Mouse (Mus musculus) embryonic fibroblast, embryonic 13.5 days (primary cell): ENCODE results near the gene Abraxas2. TPM values are rescaled to one million over a fixed set of nuclear protein-coding genes. Genes with fewer than 3 reads are reported as not detected.

Source experiments
- H3K27ac ChIP-seq: 2 replicates; pipeline ENCODE4 v1.5.1; 2012; ENCODE audit warnings: low read length, control low read depth, inconsistent platforms; ENCODE audit not compliant: insufficient read depth
- H3K4me1 ChIP-seq: 2 replicates; pipeline ENCODE4 v1.6.1; 2011; ENCODE audit warnings: low read length; ENCODE audit not compliant: control insufficient read depth, insufficient read depth
- H3K4me3 ChIP-seq: 2 replicates; pipeline ENCODE4 v1.5.1; 2011; ENCODE audit warnings: mild to moderate bottlenecking, control low read depth, low read length; ENCODE audit not compliant: insufficient read depth
- CTCF ChIP-seq: IDR thresholded peaks from 2 replicates; pipeline ENCODE4 v1.5.1; 2011; ENCODE audit warnings: mild to moderate bottlenecking, control low read depth, low read length, moderate library complexity, borderline replicate concordance; ENCODE audit not compliant: insufficient read depth
- POLR2A ChIP-seq: IDR thresholded peaks from 2 replicates; pipeline ENCODE4 v1.6.1; 2011; ENCODE audit warnings: low read depth, mild to moderate bottlenecking, control low read depth, low read length, moderate library complexity
- polyA plus RNA-seq: library from polyadenylated mRNA; stranded (reverse); fragments of >200 nt; gene quantifications from 2 replicates; pipeline ENCODE4 v1.2.4, GENCODE M21; 2011; ENCODE audit warnings: low read depth; ENCODE audit not compliant: missing spikeins, insufficient read length

Gene Abraxas2
- polyA plus RNA-seq, 1 experiment = 51.8 TPM

GRCm38 (mm10) chr7:132896206-132896815 is 37.3 kb downstream of the Abraxas2 start:
- no peak for TF ChIP-seq POLR2A
- no peak for TF ChIP-seq CTCF
- no peak overlapping the region for H3K27ac ChIP-seq
- H3K4me3 ChIP-seq = no peak overlapping the region
- H3K4me1 ChIP-seq = no peaks in the 10 kb centered on the region

GRCm38 (mm10) chr7:132897258-132897657 is 38.2 kb downstream of the Abraxas2 start:
- Histone ChIP-seq H3K4me1 (no peaks in the 10 kb centered on the region), H3K27ac (no peak overlapping the region), H3K4me3 (no peak overlapping the region)
- TF ChIP-seq POLR2A (no peak), CTCF (no peak)

- no peak overlapping the region for H3K4me3 ChIP-seq
- TF ChIP-seq POLR2A = no peak
- no peak for TF ChIP-seq CTCF
- no peak overlapping the region for H3K27ac ChIP-seq
- H3K4me1 ChIP-seq = no peaks in the 10 kb centered on the region
Measured at GRCm38 (mm10) chr7:132898234-132898633, 39.2 kb downstream of the Abraxas2 start.

- Histone ChIP-seq H3K4me1 (no peaks in the 10 kb centered on the region), H3K27ac (no peak overlapping the region), H3K4me3 (no peak overlapping the region)
- no peak for TF ChIP-seq CTCF
- TF ChIP-seq POLR2A = no peak
Measured at GRCm38 (mm10) chr7:132900826-132901531, 42.0 kb downstream of the Abraxas2 start.

- Histone ChIP-seq H3K27ac (no peak overlapping the region), H3K4me1 (no peaks in the 10 kb centered on the region), H3K4me3 (no peak overlapping the region)
- TF ChIP-seq CTCF (no peak), POLR2A (no peak)
Measured at GRCm38 (mm10) chr7:132903796-132904195, 44.8 kb downstream of the Abraxas2 start.

- H3K27ac ChIP-seq = no peak overlapping the region
- no peak for TF ChIP-seq CTCF
- TF ChIP-seq POLR2A = no peak
- H3K4me3 ChIP-seq = no peak overlapping the region
- H3K4me1 ChIP-seq = no peaks in the 10 kb centered on the region
Measured at GRCm38 (mm10) chr7:132921971-132922370, 62.9 kb downstream of the Abraxas2 start.

GRCm38 (mm10) chr7:132925227-132925626 is 66.2 kb downstream of the Abraxas2 start:
- Histone ChIP-seq H3K4me1 (no peaks in the 10 kb centered on the region), H3K4me3 (no peak overlapping the region), H3K27ac (no peak overlapping the region)
- TF ChIP-seq POLR2A (no peak), CTCF (no peak)

- no peak overlapping the region for H3K27ac ChIP-seq
- no peaks in the 10 kb centered on the region for H3K4me1 ChIP-seq
- TF ChIP-seq CTCF (no peak), POLR2A (no peak)
- H3K4me3 ChIP-seq = no peak overlapping the region
Measured at GRCm38 (mm10) chr7:132927201-132927600, 68.2 kb downstream of the Abraxas2 start.

- Histone ChIP-seq H3K4me3 (peak overlapping the region; percentile 73), H3K4me1 (no peaks in the 10 kb centered on the region; the same call in 1 of the 2 replicates), H3K27ac (0 out of 2 replicates have a peak overlapping the region, but pooled peaks have one; percentile 59)
- no peak for TF ChIP-seq CTCF
- no peak for TF ChIP-seq POLR2A
Measured at GRCm38 (mm10) chr7:132930055-132930454, 71.0 kb downstream of the Abraxas2 start.
